Mouse (Mus musculus): Measurements from ENCODE around the gene Syt12.

Syt12 gene

DNA sequence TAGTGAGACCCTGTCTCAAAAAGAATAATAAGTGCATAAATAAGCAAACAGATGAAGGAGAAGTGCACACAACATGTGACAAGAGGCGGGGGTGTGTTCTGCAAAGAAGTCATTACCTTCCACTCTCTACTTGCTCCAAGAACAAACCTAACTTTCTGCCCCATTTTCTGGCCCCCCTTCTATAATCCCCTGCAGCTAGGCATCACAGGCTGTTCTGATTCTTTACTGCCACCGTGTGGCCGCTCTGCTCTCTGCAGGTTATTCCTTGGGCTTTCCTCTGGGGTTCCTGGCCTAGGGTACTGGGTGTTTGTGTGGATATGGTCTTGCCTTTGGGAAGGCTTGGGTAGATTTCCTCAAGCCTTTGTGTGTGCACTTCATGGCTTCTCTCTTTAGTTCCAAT lies 34.8 kb downstream of the Syt12 start:
- DNase-seq = peak in 1 of 2 experiments; percentile 17

DNA sequence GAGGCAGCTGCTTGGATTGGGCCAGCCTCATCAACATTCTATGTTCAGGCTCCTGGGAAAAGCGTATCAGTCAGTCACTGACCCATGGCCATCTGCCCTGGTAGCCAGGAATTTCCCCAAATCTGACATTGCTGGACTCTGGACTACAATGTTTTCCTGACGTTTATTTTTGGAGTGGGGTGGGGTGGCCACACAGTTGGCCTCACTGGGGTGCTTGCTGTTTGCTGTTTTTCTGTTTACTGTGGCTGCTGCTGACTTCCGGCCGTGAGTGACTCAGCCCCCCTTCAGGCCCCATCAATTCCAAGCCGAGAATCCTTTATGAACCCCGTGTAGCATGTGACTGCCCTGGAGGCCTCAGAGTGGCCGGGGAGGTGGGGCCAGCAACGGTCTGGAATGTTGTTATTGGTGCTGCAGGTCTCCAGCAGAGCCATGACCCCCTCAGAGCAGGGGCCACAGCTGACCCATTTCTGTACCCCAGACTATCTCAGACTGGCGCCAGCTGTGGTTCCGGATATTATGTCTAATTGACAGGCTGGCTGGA lies 35.6 kb downstream of the Syt12 start:
- DNase-seq = no peak

DNA sequence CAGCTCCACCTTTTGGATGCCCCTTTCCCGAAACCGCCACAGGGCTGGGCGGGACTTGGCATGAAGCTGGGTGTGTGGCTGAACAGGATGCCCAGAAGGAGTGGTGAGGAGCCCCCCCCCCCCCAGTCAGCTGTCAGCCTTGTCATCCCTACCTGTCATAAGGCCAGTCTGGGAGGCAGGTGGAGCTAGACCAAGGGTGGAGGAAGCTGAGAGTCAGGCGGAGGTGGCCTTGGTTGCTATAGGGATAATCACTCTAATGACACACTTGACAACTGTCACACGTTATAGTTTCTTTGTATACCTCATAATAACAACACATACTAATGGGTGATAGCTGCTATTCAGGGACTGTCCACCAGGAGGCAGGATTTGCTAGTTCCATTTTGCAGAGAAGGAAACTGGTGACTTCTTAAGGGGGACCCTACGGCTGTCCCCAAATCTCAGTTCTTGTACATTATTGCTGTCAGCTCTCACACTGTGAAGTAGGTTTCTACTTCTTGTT lies 36.1 kb downstream of the Syt12 start:
- DNase-seq = peak in 1 of 2 experiments; percentile 11

DNA sequence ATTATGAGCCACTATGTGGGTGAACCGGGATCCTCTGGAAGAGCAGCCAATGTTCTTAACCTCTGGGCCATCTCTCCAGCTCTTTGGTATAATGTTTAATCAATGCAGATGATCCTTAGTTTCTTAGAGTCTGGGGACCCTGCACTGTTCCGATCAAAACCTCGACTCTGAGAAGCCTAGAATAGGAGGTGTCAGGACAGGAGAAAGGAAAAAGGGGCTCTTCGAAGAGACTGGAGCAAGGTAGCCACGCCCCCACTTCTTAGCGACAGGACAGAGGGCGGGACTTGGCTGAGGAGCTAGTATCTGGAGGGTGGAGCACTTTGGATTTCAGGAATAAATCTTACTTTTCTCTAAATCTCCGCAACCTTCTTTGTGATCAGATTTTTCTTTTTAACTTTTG lies 37.0 kb downstream of the Syt12 start:
- no peak for DNase-seq

DNA sequence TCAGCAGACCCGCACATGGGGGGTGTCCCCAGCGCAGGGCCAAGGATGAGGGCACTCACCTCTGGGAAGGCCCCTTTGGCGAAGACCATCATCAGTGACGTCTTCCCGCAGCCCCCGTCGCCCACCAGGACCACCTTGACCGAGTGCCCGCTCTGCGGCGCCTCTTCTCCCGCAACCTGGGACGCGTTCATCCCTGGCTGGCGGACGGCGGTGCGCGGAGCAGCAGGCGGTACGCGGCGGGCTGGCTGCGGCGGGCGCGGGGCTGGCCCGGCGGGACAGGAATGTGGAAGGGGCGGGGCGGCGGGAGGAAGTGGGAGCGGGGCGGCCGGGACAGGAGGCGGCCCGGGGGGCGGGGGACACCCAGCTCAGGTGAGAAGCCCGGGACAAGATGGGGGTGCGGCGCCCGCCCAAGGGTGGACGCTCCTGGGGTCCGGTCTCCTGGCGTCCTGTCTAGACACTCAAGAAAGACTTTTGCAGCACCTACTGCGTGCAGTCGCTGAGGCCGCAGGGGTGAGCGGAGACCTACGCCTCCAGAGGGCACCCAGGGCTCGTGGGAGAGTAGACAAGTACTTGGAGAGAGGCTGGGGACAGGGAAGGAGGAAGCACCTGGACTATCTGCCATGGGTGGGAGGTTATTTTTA lies 38.0 kb downstream of the Syt12 start, which contains the start of gene Rhod:
Rhod (minus strand) TSS at position 272 of the 641 bp plus-strand sequence.
- no peak for DNase-seq

DNA sequence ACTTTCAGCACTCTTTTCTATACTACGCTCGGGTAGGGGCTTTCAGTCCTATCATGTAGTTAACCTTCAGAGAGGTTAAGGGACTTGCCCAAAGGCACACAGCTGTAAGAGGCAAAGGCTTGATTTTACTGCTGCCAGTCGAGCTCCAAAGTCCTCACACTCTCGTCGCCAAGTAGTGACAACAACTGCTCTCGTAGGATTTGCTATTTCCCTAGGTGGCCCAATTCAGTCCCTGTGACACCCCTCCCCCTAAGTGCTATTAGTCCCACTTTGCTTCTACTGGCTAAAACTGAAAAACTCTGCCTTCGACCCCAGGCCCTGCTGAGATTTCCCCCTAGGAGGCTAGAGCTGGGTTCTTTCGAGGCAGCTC lies 38.5 kb downstream of the Syt12 start:
- no peak for DNase-seq

DNA sequence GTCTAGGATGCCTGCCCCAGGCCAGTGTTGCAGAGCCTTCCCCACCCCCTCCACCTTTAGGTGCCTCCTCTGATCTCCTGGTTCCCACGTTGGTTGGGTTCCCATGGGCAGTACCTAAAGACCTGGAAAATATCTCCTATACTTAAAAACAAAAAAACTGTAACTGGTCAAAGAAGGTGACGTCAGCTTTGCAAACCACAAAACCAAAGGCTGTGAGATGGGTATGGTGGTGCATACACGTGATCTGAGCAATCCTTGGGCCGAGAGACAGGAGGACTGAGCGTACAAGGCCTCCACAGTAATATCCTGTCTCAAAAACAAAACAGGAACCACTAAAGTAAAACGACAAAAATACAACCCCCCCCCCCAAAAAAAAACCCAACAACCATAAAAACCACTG lies 39.4 kb downstream of the Syt12 start:
- DNase-seq = no peak

DNA sequence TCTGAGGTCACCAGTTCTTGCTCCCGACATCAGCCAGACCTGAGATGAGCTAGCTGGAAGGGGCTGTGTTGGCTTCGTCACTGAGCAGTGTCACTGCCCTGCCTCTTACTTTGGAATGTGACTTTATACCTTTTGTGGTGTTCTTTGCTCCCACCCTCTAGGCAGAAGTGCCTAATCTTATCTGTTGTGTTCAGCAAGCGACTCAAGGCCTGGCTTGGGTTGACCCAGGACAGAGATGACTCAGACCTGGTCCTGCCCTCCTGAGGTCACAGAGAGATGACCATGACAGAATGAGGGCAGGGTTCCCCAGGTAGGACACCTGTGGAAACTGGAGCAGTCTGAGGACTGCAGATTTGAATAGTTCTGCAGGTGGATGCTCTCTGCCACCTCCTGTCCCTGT lies 41.0 kb downstream of the Syt12 start:
- DNase-seq = no peak

DNA sequence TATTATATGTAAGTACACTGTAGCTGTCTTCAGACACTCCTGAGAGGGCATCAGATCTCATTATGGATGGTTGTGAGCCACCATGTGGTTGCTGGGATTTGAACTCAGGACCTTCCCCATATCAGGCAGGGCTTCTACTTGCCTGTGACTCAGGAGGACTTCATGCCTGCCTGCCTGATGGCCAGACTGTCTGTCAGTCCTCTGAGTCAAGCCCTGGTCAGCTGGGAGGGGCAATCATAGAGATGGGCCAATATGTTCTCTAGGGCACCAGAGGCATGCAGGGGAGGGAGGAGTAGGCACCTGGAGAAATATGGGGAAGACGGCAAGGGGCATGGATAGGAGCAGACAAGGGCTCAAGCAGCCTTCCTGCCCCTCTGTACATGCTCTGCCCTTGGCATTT lies 42.2 kb downstream of the Syt12 start:
- no peak for DNase-seq

DNA sequence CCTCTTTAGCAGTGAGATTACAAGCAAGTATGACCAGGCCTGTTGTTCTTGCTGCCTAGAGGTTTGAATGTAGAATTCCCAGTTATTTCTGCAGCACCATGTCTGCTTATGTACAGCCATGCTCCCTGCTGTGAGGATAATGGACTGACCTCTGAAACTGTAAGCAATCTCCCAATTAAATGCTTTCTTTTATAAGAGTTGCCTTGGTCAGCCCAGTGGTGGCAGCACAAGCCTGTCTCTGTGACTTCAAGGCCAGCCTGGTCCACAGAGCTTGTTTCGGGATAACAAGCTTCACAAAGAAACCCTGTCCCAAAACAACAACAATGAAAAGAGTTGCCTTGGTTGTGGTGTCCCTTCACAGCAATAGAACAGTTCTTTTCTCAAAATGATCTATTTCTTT lies 43.5 kb downstream of the Syt12 start:
- no peak for DNase-seq

DNA sequence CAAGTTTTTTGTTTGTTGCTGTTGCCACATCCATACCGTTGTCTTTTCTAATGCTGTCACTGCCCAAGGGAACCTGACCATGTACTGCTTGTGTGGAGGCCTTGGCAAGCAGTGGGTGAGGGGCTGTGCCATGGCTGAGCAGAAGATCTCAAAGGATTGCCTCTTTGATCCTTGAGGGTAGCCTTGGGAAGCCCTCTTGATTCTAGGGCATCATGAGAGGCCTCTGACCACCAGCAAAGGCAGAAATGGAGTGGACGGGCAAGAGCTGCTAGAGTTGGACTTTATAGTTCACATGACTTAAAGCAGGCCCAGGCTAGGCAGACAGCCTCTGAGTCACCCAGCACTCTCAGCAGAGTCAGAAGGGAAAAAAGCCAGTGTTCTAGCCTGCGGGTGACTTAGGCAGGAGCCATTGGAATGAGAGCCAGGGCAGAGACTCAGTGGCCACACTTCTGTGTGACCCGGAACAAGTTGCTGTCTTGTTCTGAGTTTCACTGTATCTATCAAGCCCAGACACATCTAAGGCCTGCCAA lies 47.1 kb downstream of the Syt12 start:
- DNase-seq = no peak

DNA sequence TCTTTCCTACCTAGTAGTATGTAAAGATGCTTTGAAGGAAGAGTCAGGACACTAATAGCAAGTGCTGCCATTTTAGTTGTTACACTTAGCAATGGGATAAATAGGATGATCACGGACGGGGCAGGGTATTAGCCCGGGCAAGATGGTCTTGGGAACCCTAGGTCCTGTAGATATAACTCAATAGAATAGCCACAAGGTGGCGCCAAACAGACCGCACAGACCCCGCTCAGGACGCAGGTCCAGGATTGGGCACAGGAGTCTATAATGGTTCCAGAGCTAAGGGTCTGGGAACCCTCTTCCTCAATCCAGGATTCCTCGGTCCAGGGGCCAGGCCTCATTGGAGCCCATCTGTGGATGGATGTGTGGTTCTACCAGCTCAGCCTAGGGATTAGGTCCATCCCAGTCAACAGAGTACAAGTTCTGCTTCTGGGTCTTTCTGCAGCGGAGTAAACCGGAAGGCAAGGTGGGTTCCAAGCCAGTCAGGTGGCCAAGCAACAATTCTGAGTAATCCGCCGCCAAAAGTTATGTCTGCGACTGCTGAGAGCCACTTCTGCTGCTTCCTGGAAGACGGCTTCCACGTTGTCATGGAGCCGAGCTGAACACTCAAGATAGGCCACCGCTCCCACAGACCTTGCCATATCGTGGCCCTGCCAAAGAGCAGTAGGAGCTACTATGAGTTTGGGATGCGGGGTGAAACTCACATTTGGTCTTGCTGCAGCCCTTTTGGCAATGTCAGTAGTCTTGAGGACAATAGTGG lies 51.5 kb downstream of the Syt12 start:
- DNase-seq = no peak

DNA sequence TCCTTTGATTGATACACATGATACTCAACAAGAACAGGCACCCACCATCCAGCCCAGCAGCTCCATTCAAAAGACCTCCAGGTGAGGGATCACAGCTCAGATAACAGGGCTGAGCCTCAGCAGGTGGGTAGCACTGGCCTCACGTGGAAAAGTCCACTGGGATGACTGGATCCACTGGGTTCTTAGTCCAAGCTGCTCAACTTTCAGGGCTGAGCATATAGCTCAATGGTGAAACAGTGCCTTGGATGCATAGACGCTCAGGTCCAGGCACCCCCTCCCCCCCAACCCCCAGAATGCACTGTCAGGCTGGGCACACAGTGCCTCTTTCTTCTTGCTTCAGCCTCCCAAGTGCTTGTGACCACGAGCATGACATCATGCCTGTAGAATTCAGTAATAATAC lies 54.2 kb downstream of the Syt12 start:
- no peak for DNase-seq

DNA sequence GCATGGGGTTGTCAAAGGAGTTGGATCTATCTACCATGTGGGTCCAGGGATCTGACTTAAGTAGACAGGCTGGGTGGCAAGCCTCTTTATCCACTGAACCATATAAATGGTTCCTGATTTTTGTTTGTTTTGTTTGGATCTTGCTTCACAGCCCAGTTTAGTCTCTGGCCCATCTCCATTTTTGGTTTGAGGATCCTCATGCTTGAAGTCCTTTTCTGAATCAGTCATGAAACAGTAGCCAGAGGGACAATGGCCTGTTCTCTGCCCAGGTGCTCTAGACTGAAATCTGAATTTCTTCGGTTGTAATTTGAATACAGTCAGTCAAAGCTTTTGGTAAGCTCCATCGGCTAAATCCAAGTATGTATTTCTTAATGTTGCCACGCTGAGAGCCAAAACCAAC lies 54.7 kb downstream of the Syt12 start:
- DNase-seq = no peak

DNA sequence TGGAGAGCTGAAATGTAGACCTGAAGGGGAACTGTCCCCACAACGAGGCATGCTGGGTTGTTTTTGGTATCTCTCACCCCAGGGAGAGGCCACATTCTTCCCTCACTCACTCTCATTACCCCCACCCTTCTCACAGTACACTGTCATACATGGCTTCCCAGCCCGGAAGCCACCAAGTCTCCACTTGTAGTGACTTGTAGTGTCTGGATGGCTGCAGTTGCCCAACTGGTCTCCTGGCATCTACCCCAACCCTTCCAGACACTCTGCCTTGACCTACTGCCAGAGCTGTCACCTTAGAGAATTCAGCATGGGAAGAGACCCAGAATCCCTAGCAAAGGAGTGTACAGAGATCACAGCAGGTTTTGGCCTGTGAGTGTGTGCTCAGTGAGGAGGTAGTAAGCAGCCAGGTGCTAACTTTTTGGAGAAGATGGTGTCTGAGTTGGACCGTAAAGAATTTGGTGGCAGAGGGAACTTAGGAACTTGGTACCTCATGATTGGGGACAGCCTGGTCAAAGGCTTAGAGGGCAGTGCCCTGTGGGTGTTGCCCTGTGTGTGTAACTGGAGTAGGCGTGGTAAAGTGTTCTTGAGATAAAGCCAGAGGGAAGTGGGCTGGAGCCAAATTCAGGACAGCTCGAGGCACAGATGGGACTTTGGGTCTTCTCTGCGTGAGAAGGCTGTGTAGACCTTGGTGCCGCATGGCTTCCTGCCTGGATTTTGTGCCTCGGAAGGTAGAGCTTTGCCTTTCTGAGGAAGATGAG lies 56.9 kb downstream of the Syt12 start:
- DNase-seq = no peak

DNA sequence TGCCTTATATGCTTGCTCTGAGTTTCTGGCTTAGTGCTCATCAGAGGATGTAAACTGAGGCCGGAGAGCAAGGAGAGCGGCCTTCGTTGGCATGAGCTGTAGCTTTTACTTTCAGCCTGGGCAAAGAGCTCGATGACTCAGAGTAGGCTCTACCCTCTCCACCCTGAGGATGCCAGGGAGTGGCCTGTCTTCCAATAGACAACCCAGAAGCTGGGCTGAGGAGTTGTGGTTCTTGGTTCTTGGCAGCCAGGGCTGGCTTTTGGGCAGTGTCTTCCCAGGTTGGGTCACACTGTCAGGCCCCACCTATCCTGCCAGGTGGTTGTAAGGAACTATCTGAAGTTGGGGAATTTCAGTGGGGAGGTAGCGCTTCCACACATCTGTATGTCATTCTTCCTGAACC lies 57.5 kb downstream of the Syt12 start:
- no peak for DNase-seq

DNA sequence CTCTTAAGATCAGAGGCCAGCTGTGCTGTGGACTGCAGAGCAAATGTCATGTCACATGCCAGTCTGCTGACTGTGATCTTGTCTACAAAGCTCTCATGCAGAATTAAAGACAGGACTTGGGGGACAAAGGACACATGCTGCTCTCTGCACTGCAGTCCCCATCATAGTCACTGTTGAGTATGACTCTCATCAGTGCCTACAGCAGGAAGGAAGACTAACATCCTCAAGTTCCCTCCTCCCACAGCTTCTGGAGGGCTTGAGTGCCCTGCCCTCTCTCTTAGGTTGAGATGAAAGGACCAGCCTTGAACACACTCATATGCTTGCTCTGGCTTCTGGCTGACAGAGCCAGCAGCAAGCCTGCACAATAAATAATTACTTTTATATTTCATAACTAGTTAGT lies 59.5 kb downstream of the Syt12 start:
- DNase-seq = no peak

DNA sequence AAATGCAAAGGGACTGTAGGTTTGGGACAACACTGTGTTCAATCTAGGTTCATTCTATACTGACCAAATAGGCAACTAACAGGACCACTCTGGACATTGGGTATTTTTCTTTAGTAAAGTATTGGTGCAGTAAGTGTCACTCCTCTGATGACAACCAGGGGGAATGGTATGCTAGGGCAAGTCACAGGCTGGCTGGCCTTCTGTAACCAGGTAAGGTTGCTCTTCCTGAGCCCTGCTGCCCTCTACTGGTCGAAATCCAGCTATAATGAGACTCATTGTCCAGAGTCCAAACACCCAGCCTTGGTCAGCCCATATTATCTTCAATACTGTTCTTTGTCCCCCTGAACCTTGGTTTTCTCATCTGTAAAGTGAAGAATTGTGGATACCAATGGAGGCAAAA lies 60.1 kb downstream of the Syt12 start:
- peak in 1 of 2 experiments; percentile 38 for DNase-seq

DNA sequence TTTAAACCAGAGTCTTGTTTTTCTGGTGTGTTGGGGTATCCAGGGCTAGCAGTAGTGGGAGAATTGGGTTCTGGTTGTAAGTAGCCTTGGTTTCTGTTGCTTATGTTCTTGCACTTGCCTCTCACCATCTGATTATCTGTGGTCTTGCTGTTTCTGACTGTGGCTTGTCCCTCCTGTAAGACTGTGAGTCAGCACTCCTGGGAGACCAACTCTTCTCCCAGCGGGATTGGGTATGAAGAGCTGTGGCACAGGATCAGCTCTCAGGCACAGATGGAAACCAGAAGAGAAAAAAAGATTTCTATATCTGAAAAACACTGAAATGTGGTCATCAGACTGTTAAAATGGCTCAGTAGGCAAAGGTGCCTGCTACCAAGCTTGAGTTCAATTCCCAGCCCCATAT lies 62.6 kb downstream of the Syt12 start:
- DNase-seq = no peak

DNA sequence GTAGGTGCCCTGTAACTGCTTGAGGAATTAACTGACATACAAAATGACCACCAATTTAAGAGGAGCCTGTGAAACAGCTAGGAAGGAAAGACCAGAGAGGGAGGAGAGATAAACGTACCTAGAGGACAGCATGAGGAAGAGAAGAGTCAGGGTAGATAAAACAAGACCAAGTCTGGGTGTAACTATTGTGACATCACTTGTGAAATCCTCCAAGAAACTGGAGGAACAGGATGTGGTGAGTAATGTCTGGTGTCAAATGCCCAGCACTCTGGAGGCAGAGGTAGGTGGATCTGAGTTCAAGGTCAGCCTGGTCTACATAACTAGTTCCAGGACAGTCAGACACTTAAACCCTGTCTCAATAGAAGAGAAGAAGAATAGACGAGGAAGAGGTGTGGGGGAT lies 68.2 kb downstream of the Syt12 start:
- no peak for DNase-seq

DNA sequence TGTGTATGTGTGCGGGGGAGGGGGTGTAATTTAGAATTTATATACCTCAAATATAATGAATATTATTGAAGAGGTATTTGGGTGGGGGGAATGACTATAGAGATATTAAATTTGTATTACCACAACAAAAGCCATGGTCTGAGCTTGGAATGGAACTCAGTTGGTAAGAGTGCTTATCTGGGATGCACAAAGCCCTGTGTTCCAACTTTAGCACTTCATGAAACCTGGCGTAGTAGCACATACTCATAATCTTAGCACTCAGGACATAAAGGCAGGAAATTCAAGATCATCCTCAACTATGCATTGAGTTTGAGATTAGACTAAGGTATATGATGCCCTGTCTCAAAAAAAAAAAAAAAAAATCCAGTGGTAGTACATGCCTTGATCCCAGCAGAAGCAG lies 72.4 kb downstream of the Syt12 start:
- DNase-seq = no peak

DNA sequence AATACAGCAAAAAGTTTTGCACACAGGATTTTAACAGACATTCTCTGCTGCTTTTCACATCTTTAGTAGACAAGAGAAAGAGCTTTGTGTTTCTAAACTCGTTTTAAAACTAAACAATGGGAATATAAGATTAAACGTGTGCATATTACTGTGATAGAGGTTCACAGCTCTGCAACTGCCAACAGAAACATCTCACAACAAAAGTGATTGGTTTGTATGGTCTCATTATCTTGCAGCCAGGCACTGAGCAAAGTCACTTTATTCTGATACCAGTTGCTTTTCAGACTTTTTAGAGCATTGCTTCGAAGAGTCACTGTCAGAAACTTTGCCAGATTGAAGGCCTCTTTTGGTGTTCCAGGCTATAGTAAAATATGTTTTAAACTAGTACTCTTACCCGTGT lies 78.3 kb downstream of the Syt12 start:
- no peak for DNase-seq

DNA sequence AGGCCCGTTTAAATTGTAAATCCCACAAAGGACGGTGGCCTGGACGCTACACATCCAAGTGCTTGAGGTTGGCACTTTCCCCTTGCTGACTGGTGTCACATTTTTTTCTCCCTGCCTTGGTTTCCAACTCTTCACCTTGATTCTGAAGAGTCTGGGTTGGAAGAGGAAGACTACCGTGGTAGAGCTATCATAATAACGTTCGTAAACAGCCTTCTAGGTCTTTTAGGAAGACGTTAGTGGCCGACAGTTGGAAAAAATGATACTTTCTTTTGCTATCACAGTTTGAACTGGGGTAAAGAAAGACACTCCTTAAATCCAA lies 78.7 kb downstream of the Syt12 start:
- no peak for DNase-seq

Data from thymus, adult 18-20 months (tissue).